Mouse (Mus musculus) heart, embryonic 13.5 days (tissue): ENCODE measurements around the gene Hs6st3. TPM values are rescaled to one million over a fixed set of nuclear protein-coding genes. Genes with fewer than 3 reads are reported as not detected.

Experiments
- ATAC-seq: fragments of 200-750 bp; cut with Nextera tagmentation; 2 replicates; pipeline ENCODE4 v1.8.0; 2017; ENCODE audit warnings: moderate TSS enrichment; ENCODE audit not compliant: insufficient number of reproducible peaks, low FRiP score, low TSS enrichment; ENCODE audit errors: extremely low read depth
- H3K27ac ChIP-seq: fragments of 300-500 bp; sonication (generic); replicated peaks from 2 replicates; pipeline ENCODE4 v1.5.1; 2015; ENCODE audit warnings: moderate library complexity, mild to moderate bottlenecking, inconsistent platforms
- H3K27me3 ChIP-seq: fragments of 300-500 bp; sonication (generic); replicated peaks from 2 replicates; pipeline ENCODE4 v1.6.1; 2015; ENCODE audit warnings: mild to moderate bottlenecking, inconsistent platforms
- H3K36me3 ChIP-seq: fragments of 300-500 bp; sonication (generic); 2 replicates; pipeline ENCODE4 v1.6.1; 2015; ENCODE audit warnings: mild to moderate bottlenecking, inconsistent platforms
- H3K4me1 ChIP-seq: fragments of 300-500 bp; sonication (generic); 2 replicates; pipeline ENCODE4 v1.6.1; 2015; ENCODE audit warnings: inconsistent platforms
- H3K4me2 ChIP-seq: fragments of 300-500 bp; sonication (generic); 2 replicates; pipeline ENCODE4 v1.6.1; 2015; ENCODE audit warnings: inconsistent platforms, mild to moderate bottlenecking, moderate library complexity
- H3K4me3 ChIP-seq: fragments of 300-500 bp; sonication (generic); 2 replicates; pipeline ENCODE4 v1.5.1; 2015; ENCODE audit warnings: moderate library complexity, mild to moderate bottlenecking, inconsistent platforms
- H3K9ac ChIP-seq: fragments of 300-500 bp; sonication (generic); 2 replicates; pipeline ENCODE4 v1.6.1; 2015; ENCODE audit warnings: inconsistent platforms, mild to moderate bottlenecking, moderate library complexity
- H3K9me3 ChIP-seq: fragments of 300-500 bp; sonication (generic); 2 replicates; pipeline ENCODE4 v1.6.1; 2016; ENCODE audit warnings: inconsistent platforms
- WGBS: fragments of 180-500 bp; shearing (Covaris S2); methylation state at CpG from one replicate; pipeline ENCODE4 v1.1.7; 2015; ENCODE audit warnings: mixed read lengths; 5-methylcytosine and 5-hydroxymethylcytosine counted together
- polyA plus RNA-seq: library from polyadenylated mRNA; unstranded; fragments of >200 nt; fragmentation: Nextera tagmentation; extraction: Ambion mirVana; gene quantifications from 2 replicates; pipeline ENCODE4 v1.2.1, GENCODE M21; 2015

Gene Hs6st3
- polyA plus RNA-seq, 1 experiment from 2014 or later, result not detected

DNA sequence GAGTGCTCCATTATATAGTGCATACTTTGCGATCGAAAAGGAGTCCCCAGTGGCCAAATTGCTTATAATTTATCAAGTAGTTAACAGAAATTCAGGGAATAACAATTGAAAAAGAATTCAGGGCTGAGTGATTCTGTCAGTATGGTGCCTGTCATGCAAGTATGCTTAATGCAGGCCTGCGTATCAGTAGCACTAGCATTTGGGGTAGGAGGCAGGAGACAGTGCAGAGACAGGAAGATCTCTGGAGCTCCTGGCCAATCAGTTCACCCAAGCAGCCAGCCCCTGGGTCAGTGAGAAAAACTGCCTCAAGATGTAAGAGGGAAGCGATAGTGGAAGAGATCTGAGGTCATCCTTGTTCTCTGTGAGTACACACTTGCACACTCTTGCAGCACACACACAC lies 594.1 kb downstream of the Hs6st3 start:
- H3K4me2 ChIP-seq, result no peak overlapping the region
- H3K9ac ChIP-seq, result no peak overlapping the region
- H3K27ac ChIP-seq, result no peak overlapping the region
- ATAC-seq, result no peak
- WGBS, result 83% methylated on average over 4 of the region's 4 CpGs
- H3K4me3 ChIP-seq, result no peak overlapping the region
- no peaks in the 10 kb centered on the region for H3K4me1 ChIP-seq
- H3K36me3 ChIP-seq, result no peaks in the 10 kb centered on the region
- no peaks in the 10 kb centered on the region for H3K27me3 ChIP-seq
- no peaks in the 10 kb centered on the region for H3K9me3 ChIP-seq

DNA sequence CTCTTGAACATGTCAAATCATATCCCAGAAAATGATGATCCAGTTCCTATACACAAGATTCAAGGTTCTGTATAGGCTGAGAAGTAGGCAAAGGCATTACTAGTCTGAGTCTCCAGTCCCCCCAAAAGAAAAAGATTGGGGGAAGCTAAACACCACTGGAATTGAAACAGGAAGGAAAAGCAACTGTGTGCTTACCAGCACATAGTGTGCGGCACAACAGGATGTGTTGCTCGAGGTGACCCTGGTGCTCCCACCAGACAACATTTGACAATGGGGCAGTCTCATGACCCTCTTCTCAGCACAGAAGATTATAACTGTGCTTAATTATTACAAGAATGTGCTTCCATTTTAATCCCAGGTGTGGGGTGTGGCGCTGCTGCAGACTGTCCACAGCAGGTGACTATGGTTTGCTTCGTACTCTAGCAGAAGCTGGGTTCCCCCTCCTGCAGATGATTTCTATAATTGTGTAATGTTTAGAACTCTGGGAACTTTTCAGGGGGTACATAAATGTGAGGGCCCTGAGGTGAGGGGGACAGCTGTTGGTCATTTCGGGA lies 599.3 kb downstream of the Hs6st3 start:
- H3K27me3 ChIP-seq, result no peaks in the 10 kb centered on the region
- no peak overlapping the region for H3K4me3 ChIP-seq
- H3K9me3 ChIP-seq, result no peaks in the 10 kb centered on the region
- 74% methylated on average over 5 of the region's 5 CpGs for WGBS
- H3K9ac ChIP-seq, result no peak overlapping the region
- no peak for ATAC-seq
- H3K27ac ChIP-seq, result no peak overlapping the region
- H3K4me2 ChIP-seq, result no peak overlapping the region
- no peaks in the 10 kb centered on the region for H3K4me1 ChIP-seq
- no peaks in the 10 kb centered on the region for H3K36me3 ChIP-seq

DNA sequence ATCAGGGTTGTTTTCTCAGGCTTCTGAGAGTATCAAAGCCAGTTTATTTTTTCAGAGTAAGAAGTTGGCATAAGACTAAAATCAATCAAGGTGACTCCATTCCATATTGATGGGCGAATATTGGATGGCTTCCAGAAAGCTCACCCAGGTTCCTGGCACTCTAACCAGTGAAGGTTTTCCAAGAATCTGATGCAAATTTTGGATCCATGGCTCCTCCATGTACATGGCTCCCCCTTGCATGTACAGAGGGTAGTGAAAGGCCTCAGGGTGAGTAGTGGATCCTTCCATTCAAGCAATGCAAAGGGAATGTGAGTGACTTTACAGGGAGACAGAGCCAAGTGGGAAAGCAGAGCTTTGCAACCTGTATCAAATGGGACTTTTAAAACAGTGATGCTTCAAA lies 603.6 kb downstream of the Hs6st3 start:
- H3K27ac ChIP-seq, result no peak overlapping the region
- no peak overlapping the region for H3K9ac ChIP-seq
- no peaks in the 10 kb centered on the region for H3K4me1 ChIP-seq
- H3K9me3 ChIP-seq, result no peaks in the 10 kb centered on the region
- no peak overlapping the region for H3K4me2 ChIP-seq
- no peak overlapping the region for H3K4me3 ChIP-seq
- H3K36me3 ChIP-seq, result no peaks in the 10 kb centered on the region
- ATAC-seq, result no peak
- 71% methylated on average over 1 of the region's 1 CpGs for WGBS
- H3K27me3 ChIP-seq, result no peaks in the 10 kb centered on the region

DNA sequence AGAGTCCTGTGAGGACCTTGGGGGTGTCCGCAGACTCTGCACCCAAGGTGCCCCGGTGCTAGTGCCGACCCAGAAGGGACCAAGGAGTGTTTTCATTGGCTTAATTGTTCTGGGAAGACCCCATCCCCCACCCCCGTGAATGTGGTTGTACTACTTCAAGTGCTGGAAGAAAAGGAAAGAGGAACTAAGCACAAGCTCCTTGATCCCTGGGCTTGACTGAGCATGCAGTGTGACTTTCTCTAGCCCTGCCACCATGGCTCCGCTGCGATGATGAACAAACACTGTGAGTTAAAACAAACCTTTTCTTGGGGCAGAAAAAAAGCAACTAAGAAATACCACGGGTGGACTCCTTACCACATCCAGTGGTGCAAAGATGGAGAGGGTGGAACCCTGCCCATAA lies 623.2 kb downstream of the Hs6st3 start:
- no peak for ATAC-seq

DNA sequence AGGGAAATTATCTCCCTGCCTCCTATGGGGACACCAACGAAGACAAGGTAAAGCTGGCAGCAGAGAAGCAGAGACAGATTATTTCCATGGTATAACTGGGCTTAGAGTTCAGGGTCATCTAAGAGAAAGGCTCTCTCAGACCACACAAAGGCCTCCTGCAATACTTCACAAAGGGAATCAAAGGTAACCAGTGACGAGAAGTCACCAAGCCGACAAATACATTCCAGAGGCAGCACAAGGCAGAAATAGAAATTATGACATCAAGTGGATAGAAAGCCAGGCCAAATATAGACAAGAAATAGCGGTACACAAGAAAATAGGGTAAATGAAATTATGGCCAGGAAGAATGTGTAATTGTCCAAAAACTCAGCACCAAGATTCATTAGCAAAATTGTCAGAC lies 633.9 kb downstream of the Hs6st3 start:
- H3K4me2 ChIP-seq, result no peak overlapping the region
- 33% methylated on average over 4 of the region's 4 CpGs for WGBS
- no peaks in the 10 kb centered on the region for H3K36me3 ChIP-seq
- no peak overlapping the region for H3K27ac ChIP-seq
- no peaks in the 10 kb centered on the region for H3K9me3 ChIP-seq
- no peaks in the 10 kb centered on the region for H3K27me3 ChIP-seq
- H3K4me3 ChIP-seq, result no peak overlapping the region
- ATAC-seq, result no peak
- H3K9ac ChIP-seq, result no peak overlapping the region
- peaks cover 3% of the 10 kb centered on the region; the same call in 1 of the 2 replicates for H3K4me1 ChIP-seq

More for the DNA sequence above, 623.2 kb downstream of the Hs6st3 start:
- no peak overlapping the region for H3K9ac ChIP-seq
- H3K9me3 ChIP-seq, result no peaks in the 10 kb centered on the region
- H3K27me3 ChIP-seq, result no peaks in the 10 kb centered on the region
- H3K4me3 ChIP-seq, result no peak overlapping the region
- no peak overlapping the region for H3K4me2 ChIP-seq
- H3K4me1 ChIP-seq, result no peaks in the 10 kb centered on the region
- no peak overlapping the region for H3K27ac ChIP-seq
- H3K36me3 ChIP-seq, result no peaks in the 10 kb centered on the region
- WGBS, result 78% methylated on average over 7 of the region's 7 CpGs

DNA sequence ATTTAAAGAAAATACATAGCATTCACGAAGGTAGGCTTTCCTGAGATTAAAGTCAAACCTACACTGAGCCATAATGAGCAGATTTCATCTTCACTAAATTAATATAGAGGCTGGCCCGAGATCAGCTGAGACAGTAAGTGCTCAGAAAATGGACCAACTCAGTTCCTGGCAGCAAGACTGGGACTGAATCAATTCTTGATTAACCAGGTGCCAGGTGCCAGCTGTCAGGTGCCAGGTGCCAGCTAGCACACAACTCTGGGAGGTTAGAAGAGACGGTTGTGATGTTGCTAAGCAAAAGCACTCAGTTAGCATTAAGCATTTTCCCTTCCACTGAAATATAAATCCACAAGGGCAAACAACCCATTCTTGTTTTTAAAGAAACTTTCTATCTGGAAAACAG lies 638.1 kb downstream of the Hs6st3 start:
- WGBS, result 69% methylated on average over 3 of the region's 3 CpGs
- Histone ChIP-seq H3K4me1 (peaks cover 3% of the 10 kb centered on the region; the same call in 1 of the 2 replicates), H3K9me3 (no peaks in the 10 kb centered on the region), H3K27me3 (no peaks in the 10 kb centered on the region), H3K9ac (no peak overlapping the region), H3K27ac (no peak overlapping the region), H3K36me3 (no peaks in the 10 kb centered on the region), H3K4me3 (no peak overlapping the region), H3K4me2 (no peak overlapping the region)
- no peak for ATAC-seq

DNA sequence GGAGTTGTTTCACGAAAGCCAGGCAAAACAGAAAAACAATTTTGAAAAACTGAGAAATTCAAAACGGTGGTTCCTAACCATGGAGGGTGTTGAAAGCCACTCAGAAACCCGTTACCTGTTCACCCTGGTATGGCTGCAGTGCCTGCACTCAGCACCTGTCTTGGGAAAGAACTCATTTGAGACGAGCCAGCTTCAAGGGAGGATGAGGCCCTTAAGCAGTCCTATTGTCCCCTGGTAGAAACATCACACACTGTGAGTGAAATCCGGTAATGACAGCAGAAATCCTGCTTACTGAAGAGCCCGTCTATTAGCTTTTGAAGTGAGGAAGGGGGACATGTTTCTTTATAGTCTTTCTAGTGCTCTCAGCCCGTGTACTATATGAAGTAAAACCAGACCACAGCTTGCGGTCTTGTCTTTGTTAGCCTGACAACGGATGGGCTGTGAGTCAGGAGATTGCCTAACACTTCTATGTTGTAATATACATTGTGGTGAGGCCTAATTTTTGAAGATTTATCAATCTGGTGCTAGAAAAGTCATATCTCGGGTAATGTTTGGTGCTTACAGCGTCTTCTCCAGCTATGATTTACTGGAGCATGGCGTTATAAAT lies 641.9 kb downstream of the Hs6st3 start:
- H3K4me1 ChIP-seq, result no peaks in the 10 kb centered on the region
- no peaks in the 10 kb centered on the region; the same call in 1 of the 2 replicates for H3K9me3 ChIP-seq
- H3K36me3 ChIP-seq, result no peaks in the 10 kb centered on the region
- 70% methylated on average over 12 of the region's 12 CpGs for WGBS
- no peak for ATAC-seq
- no peaks in the 10 kb centered on the region for H3K27me3 ChIP-seq
- H3K4me2 ChIP-seq, result no peak overlapping the region
- H3K4me3 ChIP-seq, result no peak overlapping the region
- H3K27ac ChIP-seq, result no peak overlapping the region
- H3K9ac ChIP-seq, result no peak overlapping the region

DNA sequence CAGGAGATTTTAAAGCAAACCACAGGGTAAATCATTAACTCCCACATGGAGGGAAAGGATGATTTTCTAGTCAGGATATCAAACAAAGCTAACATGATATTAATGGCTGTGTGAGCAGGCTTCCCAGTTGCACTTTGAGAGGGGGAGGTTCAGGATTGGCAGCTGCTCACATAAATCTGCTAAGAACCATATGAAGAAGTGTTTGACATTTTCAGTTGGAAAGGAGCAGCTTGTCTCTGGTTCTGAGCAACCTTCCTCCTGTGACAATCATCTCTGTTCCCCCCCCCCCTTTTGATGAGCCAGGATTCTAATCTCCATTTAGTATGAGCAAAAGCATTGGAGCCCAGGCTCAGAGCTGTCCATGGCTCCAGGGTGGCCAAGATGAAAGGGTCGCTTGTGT lies 643.0 kb downstream of the Hs6st3 start:
- H3K9me3 ChIP-seq, result no peaks in the 10 kb centered on the region; the same call in 1 of the 2 replicates
- 78% methylated on average over 1 of the region's 1 CpGs for WGBS
- no peaks in the 10 kb centered on the region for H3K4me1 ChIP-seq
- no peaks in the 10 kb centered on the region for H3K27me3 ChIP-seq
- no peaks in the 10 kb centered on the region for H3K36me3 ChIP-seq
- no peak overlapping the region for H3K27ac ChIP-seq
- no peak overlapping the region for H3K4me3 ChIP-seq
- ATAC-seq, result no peak
- no peak overlapping the region for H3K9ac ChIP-seq
- no peak overlapping the region for H3K4me2 ChIP-seq

DNA sequence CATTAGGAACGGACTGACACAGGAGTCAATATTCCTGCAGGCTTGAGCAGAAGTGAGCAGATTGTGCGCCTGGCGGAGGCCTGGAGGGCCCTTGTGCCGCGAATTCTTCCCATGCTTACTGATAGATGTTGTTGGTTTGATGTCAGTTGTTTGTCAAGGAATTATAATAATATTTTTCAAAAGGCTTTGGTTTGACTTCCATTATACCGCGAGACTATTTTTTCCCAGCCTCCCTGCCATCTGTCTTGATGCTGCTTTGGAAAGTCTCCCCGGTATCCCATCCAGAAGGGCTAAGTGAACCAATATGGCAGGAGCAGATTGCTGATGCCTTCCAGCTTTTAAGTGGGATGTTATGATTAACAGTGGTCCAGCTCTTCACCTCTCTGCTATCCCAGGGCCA lies 651.3 kb downstream of the Hs6st3 start:
- WGBS, result 90% methylated on average over 8 of the region's 8 CpGs
- no peak overlapping the region for H3K4me2 ChIP-seq
- H3K9ac ChIP-seq, result no peak overlapping the region
- no peaks in the 10 kb centered on the region for H3K9me3 ChIP-seq
- H3K4me3 ChIP-seq, result no peak overlapping the region
- ATAC-seq, result no peak
- H3K36me3 ChIP-seq, result no peaks in the 10 kb centered on the region
- no peaks in the 10 kb centered on the region for H3K4me1 ChIP-seq
- no peak overlapping the region for H3K27ac ChIP-seq
- no peaks in the 10 kb centered on the region for H3K27me3 ChIP-seq

DNA sequence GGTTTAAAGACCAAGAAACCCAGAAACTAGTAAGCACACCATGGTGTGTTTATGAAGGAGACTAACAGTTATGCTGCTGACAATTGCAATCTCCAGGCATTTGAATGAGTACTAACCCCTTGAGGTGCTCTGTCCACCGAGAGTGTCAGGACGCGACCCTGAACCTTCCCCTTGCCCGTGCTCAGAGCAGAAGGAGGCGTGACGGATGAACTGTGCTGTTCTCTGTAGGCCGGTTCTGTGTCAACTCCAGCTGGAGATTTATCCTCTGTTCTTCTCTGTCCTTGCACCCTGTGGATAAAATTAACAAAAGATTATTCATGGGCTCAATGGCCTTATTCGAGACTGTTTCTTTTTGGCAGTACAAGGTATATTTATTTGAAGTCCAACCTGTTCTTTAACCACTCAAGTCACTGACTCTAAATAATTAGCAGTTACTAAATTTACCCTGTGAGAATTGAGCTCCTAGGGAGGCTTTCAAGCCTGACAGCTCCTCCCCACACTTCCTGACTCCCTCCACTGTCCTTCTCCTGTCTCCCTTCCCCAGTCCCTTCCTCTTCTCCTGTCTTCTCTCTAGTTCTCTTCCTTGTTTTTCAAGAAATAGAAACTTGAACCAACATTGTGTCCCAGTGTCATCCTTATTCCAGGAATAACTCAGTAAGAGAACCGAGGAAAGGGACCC lies 659.2 kb downstream of the Hs6st3 start:
- Histone ChIP-seq H3K4me1 (no peaks in the 10 kb centered on the region), H3K36me3 (no peaks in the 10 kb centered on the region), H3K9ac (no peak overlapping the region), H3K4me2 (no peak overlapping the region), H3K9me3 (no peaks in the 10 kb centered on the region), H3K27ac (no peak overlapping the region), H3K27me3 (no peaks in the 10 kb centered on the region), H3K4me3 (no peak overlapping the region)
- WGBS, result 34% methylated on average over 9 of the region's 9 CpGs
- ATAC-seq, result no peak

DNA sequence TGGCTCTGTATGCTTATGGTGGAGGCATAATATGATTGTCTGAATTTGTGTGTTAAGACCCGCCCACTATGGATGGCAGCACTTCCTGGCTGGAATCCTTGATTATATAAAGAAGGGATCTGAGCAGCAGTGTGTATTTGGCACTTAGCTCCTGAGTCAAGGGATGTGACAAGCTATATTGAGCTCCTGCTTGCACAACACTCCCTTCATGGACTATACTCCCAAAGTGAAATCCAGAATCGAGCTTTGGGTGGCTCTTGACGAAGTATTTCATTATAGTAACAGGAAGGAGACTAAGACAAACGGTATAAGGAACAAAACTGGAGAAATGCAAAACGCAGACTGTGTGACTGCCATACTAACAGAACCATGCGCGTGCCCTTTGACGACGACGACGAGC lies 660.4 kb downstream of the Hs6st3 start:
- Histone ChIP-seq H3K36me3 (no peaks in the 10 kb centered on the region), H3K4me1 (no peaks in the 10 kb centered on the region), H3K9me3 (no peaks in the 10 kb centered on the region), H3K4me2 (no peak overlapping the region), H3K4me3 (no peak overlapping the region), H3K27me3 (no peaks in the 10 kb centered on the region), H3K9ac (no peak overlapping the region), H3K27ac (no peak overlapping the region)
- no peak for ATAC-seq
- 86% methylated on average over 11 of the region's 11 CpGs for WGBS

DNA sequence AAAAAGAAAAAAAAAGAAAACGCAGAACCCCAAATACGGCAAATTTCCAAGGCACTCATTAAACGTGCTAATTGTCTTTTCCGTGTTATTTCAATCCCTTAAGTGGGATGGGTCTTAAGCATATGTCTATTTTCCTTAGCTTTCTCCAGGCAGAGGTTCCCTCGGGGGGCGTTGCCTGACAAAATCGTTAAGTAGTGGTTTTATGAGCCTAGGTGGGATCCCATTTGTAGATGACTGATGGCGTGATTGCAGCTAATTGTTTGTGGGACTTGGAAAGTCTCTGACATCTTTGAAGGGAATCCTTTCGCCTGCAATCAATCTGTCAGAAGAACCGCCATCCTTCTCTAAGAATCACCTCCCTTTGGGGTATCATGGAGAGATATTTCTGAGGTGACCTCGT lies 662.7 kb downstream of the Hs6st3 start:
- Histone ChIP-seq H3K4me1 (no peaks in the 10 kb centered on the region), H3K27ac (no peak overlapping the region), H3K4me3 (no peak overlapping the region), H3K9me3 (no peaks in the 10 kb centered on the region), H3K36me3 (no peaks in the 10 kb centered on the region), H3K4me2 (no peak overlapping the region), H3K9ac (no peak overlapping the region), H3K27me3 (no peaks in the 10 kb centered on the region)
- ATAC-seq, result no peak
- WGBS, result 76% methylated on average over 11 of the region's 11 CpGs
